Mouse (Mus musculus): ENCODE measurements around the gene Sh3bp5. TPM values are rescaled to one million over a fixed set of nuclear protein-coding genes. Genes with fewer than 3 reads are reported as not detected.

The Sh3bp5 gene
- polyA plus RNA-seq, 1 experiment from 2014 or later: 38.4 TPM

- H3K27me3 ChIP-seq (replicated peaks; ENCODE audit: insufficient read depth, low read length): no peaks in the 10 kb centered on the region
- no peaks in the 10 kb centered on the region for H3K9me3 ChIP-seq (ENCODE audit: low read length)
- ATAC-seq (no peak), DNase-seq (ENCODE audit: low spot score) (no peak)
- H3K4me3 ChIP-seq (ENCODE audit: low read depth, low read length): no peak overlapping the region
- no peaks in the 10 kb centered on the region for H3K36me3 ChIP-seq (ENCODE audit: insufficient read depth, low read length)
- no peak overlapping the region for H3K9ac ChIP-seq (replicated peaks; ENCODE audit: low read depth)
- no peak overlapping the region for H3K27ac ChIP-seq (ENCODE audit: low read length)
- TF ChIP-seq EP300 (IDR thresholded peaks at IDR 0.05): no peak
- TF ChIP-seq CTCF (IDR thresholded peaks at IDR 0.05): no peak
- no peaks in the 10 kb centered on the region for H3K4me1 ChIP-seq (ENCODE audit: insufficient read depth, low read depth, low read length)
- H3K4me2 ChIP-seq (replicated peaks; ENCODE audit: low read depth, low read length): peak overlapping the region; percentile 64; the same call in 1 of the 2 replicates
Observed at GRCm38 (mm10) chr14:31337947-31338346, 97.9 kb downstream of the Sh3bp5 start.

GRCm38 (mm10) chr14:31337406-31337805 lies 98.5 kb downstream of the Sh3bp5 start:
- peak overlapping the region; percentile 98 for H3K27ac ChIP-seq (ENCODE audit: low read length)
- no peaks in the 10 kb centered on the region for H3K36me3 ChIP-seq (ENCODE audit: insufficient read depth, low read length)
- no peak for TF ChIP-seq CTCF (IDR thresholded peaks at IDR 0.05)
- TF ChIP-seq EP300 (IDR thresholded peaks at IDR 0.05): no peak
- peak overlapping the region; percentile 85 for H3K4me3 ChIP-seq (ENCODE audit: low read depth, low read length)
- peak overlapping the region; percentile 88 for H3K9ac ChIP-seq (replicated peaks; ENCODE audit: low read depth)
- DNase-seq (ENCODE audit: low spot score): peak; percentile 26
- WGBS: 21% methylated on average over 7 of the region's 7 CpGs
- no peaks in the 10 kb centered on the region for H3K27me3 ChIP-seq (replicated peaks; ENCODE audit: insufficient read depth, low read length)
- no peaks in the 10 kb centered on the region for H3K9me3 ChIP-seq (ENCODE audit: low read length)
- no peak for ATAC-seq
- H3K4me2 ChIP-seq (replicated peaks; ENCODE audit: low read depth, low read length): peak overlapping the region; percentile 64
- no peaks in the 10 kb centered on the region for H3K4me1 ChIP-seq (ENCODE audit: insufficient read depth, low read depth, low read length)

- DNase-seq (ENCODE audit: low spot score) (peak; percentile 99), ATAC-seq (peak; percentile 97)
- peak within 1 kb of the TSS; percentile 88 for H3K9ac ChIP-seq (replicated peaks; ENCODE audit: low read depth)
- H3K4me2 ChIP-seq (replicated peaks; ENCODE audit: low read depth, low read length): peak within 1 kb of the TSS; percentile 64
- WGBS: under 1% methylated on average over 66 of the region's 78 CpGs
- peak within 1 kb of the TSS; percentile 98 for H3K27ac ChIP-seq (ENCODE audit: low read length)
- H3K9me3 ChIP-seq (ENCODE audit: low read length): no peaks in the 10 kb centered on the region
- peak within 1 kb of the TSS; percentile 85 for H3K4me3 ChIP-seq (ENCODE audit: low read depth, low read length)
- TF ChIP-seq CTCF (IDR thresholded peaks at IDR 0.05) (peak; percentile 70), EP300 (IDR thresholded peaks at IDR 0.05) (no peak)
- H3K4me1 ChIP-seq (ENCODE audit: insufficient read depth, low read depth, low read length): no peaks in the 10 kb centered on the region
- no peaks in the 10 kb centered on the region for H3K27me3 ChIP-seq (replicated peaks; ENCODE audit: insufficient read depth, low read length)
- no peaks in the 10 kb centered on the region for H3K36me3 ChIP-seq (ENCODE audit: insufficient read depth, low read length)
Observed at GRCm38 (mm10) chr14:31336369-31337155, 99.3 kb downstream of the Sh3bp5 start, which contains the start of gene Capn7. Gene Capn7, plus strand, starts transcription at chr14:31336638.

- Histone ChIP-seq H3K27me3 (replicated peaks; ENCODE audit: insufficient read depth, low read length) (no peaks in the 10 kb centered on the region), H3K9me3 (ENCODE audit: low read length) (no peaks in the 10 kb centered on the region), H3K36me3 (ENCODE audit: insufficient read depth, low read length) (no peaks in the 10 kb centered on the region), H3K9ac (replicated peaks; ENCODE audit: low read depth) (no peak overlapping the region; the same call in 1 of the 2 replicates), H3K27ac (ENCODE audit: low read length) (no peak overlapping the region), H3K4me2 (replicated peaks; ENCODE audit: low read depth, low read length) (peak overlapping the region; percentile 64), H3K4me3 (ENCODE audit: low read depth, low read length) (peak overlapping the region; percentile 85; the same call in 1 of the 2 replicates), H3K4me1 (ENCODE audit: insufficient read depth, low read depth, low read length) (no peaks in the 10 kb centered on the region)
- 46% methylated on average over 3 of the region's 3 CpGs for WGBS
- TF ChIP-seq CTCF (IDR thresholded peaks at IDR 0.05): no peak
- TF ChIP-seq EP300 (IDR thresholded peaks at IDR 0.05): no peak
- DNase-seq (ENCODE audit: low spot score) (no peak), ATAC-seq (no peak)
Observed at GRCm38 (mm10) chr14:31335765-31336164, 100.1 kb downstream of the Sh3bp5 start.

GRCm38 (mm10) chr14:31330957-31331356 lies 104.9 kb downstream of the Sh3bp5 start:
- H3K9ac ChIP-seq (replicated peaks; ENCODE audit: low read depth): no peak overlapping the region

GRCm38 (mm10) chr14:31329741-31330140 lies 106.1 kb downstream of the Sh3bp5 start:
- H3K27ac ChIP-seq (ENCODE audit: low read length): no peak overlapping the region
- no peak overlapping the region for H3K9ac ChIP-seq (replicated peaks; ENCODE audit: low read depth)
- H3K36me3 ChIP-seq (ENCODE audit: insufficient read depth, low read length): no peaks in the 10 kb centered on the region
- TF ChIP-seq CTCF (IDR thresholded peaks at IDR 0.05) (no peak), EP300 (IDR thresholded peaks at IDR 0.05) (no peak)
- ATAC-seq: no peak
- DNase-seq (ENCODE audit: low spot score): no peak
- H3K4me3 ChIP-seq (ENCODE audit: low read depth, low read length): no peak overlapping the region
- no peak overlapping the region for H3K4me2 ChIP-seq (replicated peaks; ENCODE audit: low read depth, low read length)
- no peaks in the 10 kb centered on the region for H3K4me1 ChIP-seq (ENCODE audit: insufficient read depth, low read depth, low read length)
- H3K9me3 ChIP-seq (ENCODE audit: low read length): no peaks in the 10 kb centered on the region
- H3K27me3 ChIP-seq (replicated peaks; ENCODE audit: insufficient read depth, low read length): no peaks in the 10 kb centered on the region
- WGBS: 32% methylated on average over 2 of the region's 2 CpGs

More at GRCm38 (mm10) chr14:31330957-31331356, 104.9 kb downstream of the Sh3bp5 start:
- DNase-seq (ENCODE audit: low spot score) (no peak), ATAC-seq (no peak)
- Histone ChIP-seq H3K27me3 (replicated peaks; ENCODE audit: insufficient read depth, low read length) (no peaks in the 10 kb centered on the region), H3K4me2 (replicated peaks; ENCODE audit: low read depth, low read length) (no peak overlapping the region), H3K4me3 (ENCODE audit: low read depth, low read length) (no peak overlapping the region), H3K9me3 (ENCODE audit: low read length) (no peaks in the 10 kb centered on the region), H3K27ac (ENCODE audit: low read length) (no peak overlapping the region), H3K36me3 (ENCODE audit: insufficient read depth, low read length) (no peaks in the 10 kb centered on the region), H3K4me1 (ENCODE audit: insufficient read depth, low read depth, low read length) (no peaks in the 10 kb centered on the region)
- WGBS: 67% methylated on average over 4 of the region's 4 CpGs
- TF ChIP-seq EP300 (IDR thresholded peaks at IDR 0.05) (no peak), CTCF (IDR thresholded peaks at IDR 0.05) (no peak)
